Mouse (Mus musculus): Measurements from ENCODE around the gene Lmx1a. TPM values are rescaled to one million over a fixed set of nuclear protein-coding genes. Genes with fewer than 3 reads are reported as not detected.
A peak's percentile ranks its signal among the peaks of the same experiment; 100 is the strongest.

The Lmx1a gene
- total RNA-seq, 2 experiments from 2014 or later = 0.13 TPM; not detected in 1

DNA sequence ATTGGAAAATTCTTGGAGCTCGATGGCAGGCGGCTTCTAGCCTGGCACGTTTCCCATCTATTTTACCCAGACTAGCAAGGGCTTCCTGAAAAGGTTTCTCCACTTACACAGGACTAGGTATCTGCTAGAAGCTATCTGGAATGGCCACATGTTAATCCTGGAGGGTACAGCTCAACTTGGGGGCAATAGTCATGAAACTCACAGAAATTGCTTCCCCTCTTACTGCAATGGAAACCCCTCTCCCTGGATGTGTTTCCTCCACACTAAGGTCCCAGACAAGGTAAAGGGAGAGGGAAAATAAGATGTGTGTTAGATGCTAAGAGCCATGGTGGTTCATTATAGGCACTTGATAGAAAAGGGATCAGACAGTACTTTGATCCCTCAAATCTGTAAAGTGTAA is 5.7 kb downstream of the Lmx1a start:
- DNase-seq = no peak

DNA sequence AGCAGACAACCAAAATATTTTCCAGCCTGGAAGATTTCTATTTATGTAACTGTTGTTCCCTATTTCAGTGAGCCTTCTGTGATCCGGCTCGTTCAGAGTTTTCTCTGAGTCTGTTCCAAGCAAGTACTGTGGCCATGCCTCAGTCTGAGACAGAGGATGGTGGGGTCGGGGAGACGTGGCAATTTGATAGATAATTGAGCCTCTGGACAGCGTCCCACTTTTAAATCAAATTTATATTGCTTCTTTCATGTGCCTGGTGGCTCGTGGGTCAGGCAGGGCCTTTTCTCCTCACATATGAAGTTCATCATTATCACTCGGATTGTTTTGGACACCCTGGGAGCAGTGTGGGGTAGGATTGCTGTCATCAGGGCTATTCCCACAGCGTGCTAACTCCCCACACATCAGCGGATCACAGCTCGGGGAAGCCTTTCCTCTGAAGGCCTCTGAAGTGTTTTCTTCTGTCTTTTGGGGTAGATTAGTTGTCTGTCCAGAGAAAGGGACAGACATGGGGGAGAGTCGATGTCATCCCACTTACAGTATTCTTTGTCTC is 6.9 kb downstream of the Lmx1a start:
- DNase-seq = no peak

DNA sequence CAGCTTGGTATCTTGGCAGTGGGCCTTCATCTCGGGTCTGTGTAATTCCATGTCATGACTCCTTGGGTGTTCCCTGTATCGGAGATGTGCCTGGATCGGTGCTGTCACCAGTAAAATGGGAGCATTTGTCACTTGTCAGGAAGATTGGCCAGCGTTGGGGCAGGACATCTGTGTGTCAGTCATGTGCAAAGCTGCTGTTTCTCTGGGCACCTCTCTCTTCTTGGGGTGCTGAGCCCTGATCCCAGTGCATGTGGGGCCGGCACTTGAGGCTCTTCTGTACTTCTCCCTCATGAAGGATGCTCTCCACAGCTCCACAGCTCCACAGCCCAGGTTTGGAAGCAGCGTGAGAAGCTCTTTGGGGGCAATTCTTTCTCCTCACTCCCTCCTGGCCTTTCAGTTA is 10.7 kb downstream of the Lmx1a start:
- DNase-seq = no peak

DNA sequence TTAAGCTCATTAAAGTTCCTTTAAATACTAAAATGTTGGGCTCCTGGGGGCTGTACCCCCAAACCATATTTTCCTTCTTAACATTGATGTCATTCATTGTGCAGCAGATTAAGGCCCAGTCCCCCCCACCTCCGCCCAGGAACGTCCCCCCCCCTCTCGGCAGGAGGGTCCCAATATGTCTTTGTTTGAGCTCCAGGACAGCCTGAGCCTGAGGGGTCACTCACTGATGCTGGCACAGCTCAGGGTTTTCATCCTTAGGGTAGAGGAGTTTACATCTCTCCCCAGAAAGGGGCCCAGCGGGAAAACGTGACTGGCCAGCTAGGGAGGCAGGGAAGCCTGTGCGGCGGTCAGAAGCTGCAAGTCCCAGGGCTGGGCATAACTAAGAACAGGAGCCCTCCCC is 11.2 kb downstream of the Lmx1a start:
- DNase-seq = no peak

- DNase-seq = no peak
Observed at GRCm38 (mm10) chr1:167705527-167705926, 16.5 kb downstream of the Lmx1a start.

- DNase-seq = peak in 1 of 2 experiments; percentile 11
Observed at GRCm38 (mm10) chr1:167708761-167709160, 19.7 kb downstream of the Lmx1a start.

- no peak for DNase-seq
Observed at GRCm38 (mm10) chr1:167715730-167716341, 26.8 kb downstream of the Lmx1a start.

DNA sequence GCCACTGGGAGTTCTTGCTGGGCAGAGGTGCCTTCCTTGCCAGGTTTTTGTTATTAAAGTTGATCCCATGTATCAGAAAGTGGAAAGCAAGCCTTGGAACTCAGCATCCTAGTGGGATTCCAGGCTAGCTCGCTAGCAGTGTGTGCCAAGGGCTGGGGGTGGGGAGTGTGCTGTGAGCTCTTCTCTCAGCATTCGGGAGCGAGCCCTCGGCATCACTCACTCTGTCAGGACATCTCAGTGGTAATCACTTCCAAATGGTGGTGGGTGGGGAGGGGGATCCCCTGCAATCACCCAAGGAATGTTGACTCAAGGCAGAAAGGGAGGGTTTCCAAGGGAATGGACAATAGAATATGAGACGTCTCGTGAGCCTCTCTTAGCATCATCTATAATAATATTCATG is 45.4 kb downstream of the Lmx1a start:
- DNase-seq = no peak

- DNase-seq = no peak
Observed at GRCm38 (mm10) chr1:167736793-167737192, 47.8 kb downstream of the Lmx1a start.

GRCm38 (mm10) chr1:167739286-167739685 is 50.2 kb downstream of the Lmx1a start:
- no peak for DNase-seq

DNA sequence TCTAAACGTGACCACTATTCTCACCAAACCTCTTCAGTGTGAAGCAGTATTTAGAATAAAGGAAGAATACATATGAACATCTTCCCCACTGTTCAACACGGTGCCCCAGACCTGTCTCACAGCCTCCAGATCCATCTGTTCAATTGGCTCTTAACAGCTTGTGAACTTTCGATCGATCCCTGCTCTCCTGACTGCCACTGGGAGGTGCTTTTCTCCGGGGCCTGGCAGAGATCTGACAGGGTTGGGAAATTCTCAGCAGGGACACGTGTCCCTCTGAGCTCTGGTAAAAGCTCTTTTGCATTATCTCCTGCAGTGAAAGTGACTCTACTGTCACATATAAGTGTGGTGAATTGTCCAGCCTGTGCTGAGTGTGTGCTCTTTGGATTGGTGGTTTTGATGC is 57.6 kb downstream of the Lmx1a start:
- no peak for DNase-seq

DNA sequence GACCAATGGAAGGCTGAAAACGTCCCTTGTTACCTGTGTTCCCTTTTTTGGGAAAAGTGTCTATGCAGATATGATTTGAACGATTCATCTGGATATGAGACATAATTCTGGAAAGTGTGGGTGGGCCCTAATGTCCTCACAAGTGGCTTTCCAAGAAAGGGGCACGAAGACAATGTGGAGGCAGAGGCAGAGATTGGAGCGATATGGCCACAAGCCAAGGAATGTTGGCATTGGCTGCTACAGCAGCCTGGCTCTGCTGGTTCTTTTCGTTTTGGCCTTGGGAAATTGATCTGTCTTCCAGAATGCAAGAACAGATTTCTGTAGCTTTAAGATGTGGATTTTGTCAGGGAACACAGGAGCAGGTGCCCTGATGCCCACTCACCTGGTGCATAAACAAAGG is 63.6 kb downstream of the Lmx1a start:
- peak; percentile 24 to 31 for DNase-seq

- no peak for DNase-seq
Observed at GRCm38 (mm10) chr1:167754085-167754484, 65.0 kb downstream of the Lmx1a start.

DNA sequence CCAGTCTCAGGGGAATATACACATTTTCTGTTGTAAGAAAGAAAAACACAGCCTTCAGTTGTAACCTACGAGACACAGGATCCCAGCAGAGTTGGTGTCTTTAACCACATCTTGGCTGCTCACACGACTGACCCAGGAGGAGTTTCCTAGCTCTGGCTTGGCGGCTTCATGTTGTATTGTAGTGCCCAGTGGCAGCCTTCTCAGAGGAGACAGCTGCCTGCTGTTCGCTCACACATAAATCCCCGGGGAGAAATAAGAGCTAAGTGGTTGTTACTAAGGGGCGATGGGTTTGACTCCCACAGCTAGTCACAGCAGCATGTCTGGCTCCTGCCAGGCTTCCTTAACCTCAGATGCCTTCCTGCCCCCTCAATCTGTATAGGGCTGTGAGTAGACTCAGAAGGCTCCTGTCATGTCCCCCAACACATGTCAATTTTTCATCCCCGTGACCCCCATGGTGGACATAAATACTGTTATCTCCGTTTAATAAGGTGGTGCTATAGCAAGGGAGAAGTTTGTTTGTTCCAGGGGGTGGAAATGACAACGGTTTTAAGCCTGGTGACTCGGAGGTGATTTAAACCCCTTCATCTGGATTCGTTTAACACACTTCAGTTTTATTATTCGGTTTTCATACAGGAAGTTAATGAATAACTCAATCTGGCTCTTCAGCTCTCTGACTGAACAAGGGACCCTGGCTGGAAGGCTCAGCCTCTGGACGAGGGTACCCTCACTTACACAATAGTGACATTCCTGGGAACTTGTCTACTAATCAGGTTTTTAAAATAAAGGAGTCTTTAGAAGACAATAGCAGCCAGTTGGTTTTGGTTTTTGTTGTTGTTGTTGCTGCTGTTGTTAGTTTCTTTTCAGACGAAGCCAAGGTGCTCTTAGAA is 65.8 kb downstream of the Lmx1a start:
- DNase-seq = no peak

GRCm38 (mm10) chr1:167758208-167758607 is 69.2 kb downstream of the Lmx1a start:
- no peak for DNase-seq

DNA sequence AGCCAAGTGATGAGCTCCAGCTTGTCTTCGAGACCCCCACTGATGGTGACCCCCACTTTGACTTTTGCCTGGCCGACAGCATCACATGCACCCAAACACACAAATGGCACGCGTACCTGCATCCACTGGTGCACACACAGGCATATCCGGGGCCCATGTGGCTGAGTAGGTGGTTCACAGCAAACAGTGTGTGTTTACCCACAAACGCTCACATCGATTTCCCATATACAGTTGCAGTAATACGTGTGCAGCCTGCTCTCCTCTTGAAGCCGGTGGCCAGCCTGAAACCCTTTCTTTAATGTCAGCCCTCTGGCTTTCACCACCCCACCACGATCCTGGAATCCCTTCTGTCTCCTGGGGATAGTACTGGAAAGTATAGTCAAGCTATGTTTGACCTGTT is 71.3 kb downstream of the Lmx1a start:
- DNase-seq = no peak

DNA sequence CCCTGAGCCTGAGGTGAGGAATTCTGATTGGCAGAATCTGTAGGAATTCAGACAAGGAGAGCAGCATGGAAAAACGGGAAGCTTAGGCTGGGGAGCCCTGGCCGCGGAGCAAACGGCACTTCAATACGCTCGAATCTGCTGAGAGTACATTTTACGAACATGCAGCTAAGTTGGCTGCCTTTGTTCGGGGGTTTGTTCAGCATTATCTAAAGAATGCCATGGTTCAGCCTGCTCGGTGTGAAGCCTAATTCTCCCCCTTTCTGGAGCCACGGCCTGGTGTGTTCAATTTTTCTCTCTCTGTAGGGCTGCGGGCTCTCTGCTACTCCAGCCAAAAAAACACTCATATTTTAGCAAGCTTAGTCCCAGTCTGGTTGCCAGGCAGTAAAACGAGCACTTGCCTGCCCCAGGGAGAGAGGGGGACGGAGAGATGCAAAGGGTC is 72.8 kb downstream of the Lmx1a start:
- no peak for DNase-seq

DNA sequence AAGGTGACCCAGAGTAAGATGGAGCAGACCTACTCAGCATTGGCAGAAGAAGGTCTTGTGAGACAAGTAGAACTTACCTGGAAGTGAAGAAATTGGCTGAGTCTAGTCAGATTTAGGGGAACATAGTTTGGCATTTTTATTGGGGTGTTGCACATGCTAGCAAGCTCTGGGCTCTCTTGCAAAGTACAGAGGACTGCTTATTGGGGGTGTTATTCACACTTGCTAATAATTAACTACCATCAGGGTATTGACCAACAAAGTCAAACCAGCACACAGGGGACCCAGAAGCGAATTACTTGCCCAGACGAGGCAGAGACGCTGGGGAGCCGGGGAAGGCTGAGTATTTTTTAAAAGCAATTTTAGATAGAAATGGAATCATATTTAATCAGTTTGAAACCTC is 77.6 kb downstream of the Lmx1a start:
- no peak for DNase-seq

GRCm38 (mm10) chr1:167770457-167770856 is 81.4 kb downstream of the Lmx1a start:
- DNase-seq = no peak

GRCm38 (mm10) chr1:167779766-167780488 is 90.9 kb downstream of the Lmx1a start:
- DNase-seq = no peak

DNA sequence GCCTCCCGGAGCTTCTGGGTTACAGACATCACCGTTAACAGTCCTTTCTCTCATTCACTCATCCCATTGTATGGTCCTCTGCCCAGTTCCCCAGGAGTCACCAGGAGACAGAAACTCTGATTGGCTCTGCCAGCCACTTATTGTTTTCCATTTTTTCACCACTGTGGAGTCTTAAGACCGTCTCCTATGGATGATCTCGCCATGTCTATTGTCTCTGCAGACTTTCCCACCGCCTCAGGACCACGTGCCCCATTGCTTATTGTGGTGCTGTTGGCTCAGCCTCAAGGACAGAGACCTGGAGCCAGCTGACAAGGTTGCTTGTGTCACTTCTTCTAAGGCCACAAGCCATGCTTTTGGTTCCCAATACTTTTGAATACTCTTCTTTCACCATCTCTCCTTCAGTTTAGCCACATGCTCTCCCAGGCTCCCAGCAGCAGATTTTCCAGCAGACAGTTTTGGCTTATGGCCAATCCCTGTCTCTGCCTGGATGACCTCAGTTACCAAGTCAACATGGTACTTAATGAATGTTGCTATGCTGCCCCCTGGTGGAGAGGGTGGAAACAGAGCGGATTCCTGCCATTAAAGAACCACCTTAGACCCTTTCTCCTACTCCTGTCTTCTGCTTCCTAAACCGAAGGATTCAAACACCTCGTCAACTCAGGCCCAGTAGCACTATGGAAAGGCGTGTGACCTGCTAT is 92.9 kb downstream of the Lmx1a start:
- DNase-seq = peak; percentile 63 to 79

DNA sequence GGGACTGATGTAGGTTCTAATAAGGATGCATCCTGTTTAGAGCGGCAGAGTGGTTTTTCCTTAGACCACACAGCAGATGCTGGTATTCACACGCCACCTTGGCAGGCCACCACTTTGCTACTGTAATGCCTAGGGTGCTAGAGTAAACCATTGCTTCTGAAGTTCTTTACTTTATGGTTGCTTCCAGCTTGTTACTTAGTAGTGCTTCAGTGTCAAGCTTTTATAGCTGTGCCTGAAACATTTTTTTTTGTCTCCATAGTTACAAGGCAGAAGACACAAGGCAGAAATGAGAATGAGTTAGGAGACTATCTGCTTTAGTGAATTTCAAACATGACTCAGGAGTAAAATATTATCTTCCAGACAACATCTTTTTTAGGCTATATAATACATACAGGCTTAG is 95.0 kb downstream of the Lmx1a start:
- DNase-seq = no peak
